Mouse (Mus musculus) megakaryocyte, embryonic 14.5 days (primary cell): Measurements from ENCODE around the gene Znfx1.

ENCODE experiments used
- FLI1 ChIP-seq: IDR thresholded peaks from 2 replicates; pipeline ENCODE4 v1.6.1; 2012; ENCODE audit warnings: low read length, inconsistent platforms, mixed read lengths
- GATA1 ChIP-seq: IDR thresholded peaks from 3 replicates; pipeline ENCODE4 v1.6.1; 2012; ENCODE audit warnings: mixed read lengths, low read length, inconsistent platforms, borderline replicate concordance

DNA sequence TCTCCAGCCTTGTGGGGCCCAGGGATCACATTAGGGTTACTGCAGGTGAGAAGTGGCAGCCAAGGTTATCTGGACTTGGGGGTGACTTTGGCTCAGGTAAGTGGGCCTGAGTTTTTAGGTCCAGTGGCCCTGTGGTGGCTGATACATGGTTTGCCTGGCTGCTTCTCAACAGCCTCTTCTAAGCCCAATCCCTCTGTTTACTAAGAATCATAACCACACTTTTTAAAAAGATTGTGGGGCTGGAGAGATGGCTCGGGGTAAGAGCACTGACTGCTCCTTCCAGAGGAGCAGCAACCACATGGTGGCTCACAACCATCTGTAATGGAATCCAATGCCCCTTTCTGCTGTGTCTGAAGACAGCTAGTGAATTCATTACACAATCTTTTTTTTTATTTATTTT, 3.2 kb upstream of the Znfx1 start:
- TF ChIP-seq GATA1 (no peak), FLI1 (no peak)
